Mouse (Mus musculus): ENCODE data around the gene Msh3. TPM values are rescaled to one million over a fixed set of nuclear protein-coding genes. Genes with fewer than 3 reads are reported as not detected.
A peak's percentile ranks its signal among the peaks of the same experiment; 100 is the strongest.
"Not testable (repeated sequence)": the region's sequence is repeated elsewhere in the genome, so short reads cannot be mapped to it uniquely, and the experiment has no call there.

Gene Msh3
- polyA plus RNA-seq (2015; fragmentation: Nextera tagmentation; extraction: Ambion mirVana) = 24.8 and 24.9 TPM in 2 replicates

DNA sequence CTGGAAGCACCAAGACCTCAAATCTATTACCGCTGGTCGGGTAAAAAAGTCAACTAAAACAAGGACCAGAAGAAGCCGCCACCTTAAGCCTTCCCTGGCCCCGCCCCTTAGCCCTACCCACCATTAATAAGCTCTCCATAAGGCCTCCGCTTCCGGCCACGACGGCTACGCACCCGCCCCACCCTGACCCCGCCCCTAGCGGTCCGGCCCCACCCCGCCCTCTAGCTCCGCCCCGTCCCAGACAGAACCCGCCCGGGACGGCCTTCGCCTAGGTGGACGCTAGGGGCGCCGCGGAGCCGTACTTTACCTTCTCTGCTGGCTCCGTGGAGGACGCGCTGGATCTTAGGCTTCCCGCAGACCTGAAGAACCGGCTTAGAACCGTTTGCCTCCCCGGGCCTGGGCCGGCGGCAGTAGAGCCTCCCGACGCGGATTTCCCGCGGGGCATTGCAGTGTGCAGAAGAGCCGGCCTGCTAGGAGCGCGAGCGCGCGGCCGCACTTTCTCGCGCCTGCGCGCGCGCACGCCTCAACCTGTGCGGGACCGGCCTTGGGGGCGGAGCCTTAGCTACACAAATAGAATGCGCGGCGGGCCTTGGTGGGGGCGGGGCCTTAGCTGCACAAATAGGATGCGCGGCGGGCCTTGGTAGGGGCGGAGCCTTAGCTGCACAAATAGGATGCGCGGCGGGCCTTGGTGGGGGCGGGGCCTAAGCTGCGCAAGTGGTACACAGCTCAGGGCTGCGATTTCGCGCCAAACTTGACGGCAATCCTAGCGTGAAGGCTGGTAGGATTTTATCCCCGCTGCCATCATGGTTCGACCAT, at the start of gene Msh3, which contains the start of gene Dhfr:
TSS of gene Msh3 (minus strand) at position 548 of the 816 bp plus-strand sequence.
TSS of gene Dhfr (plus strand) at position 271 of the 816 bp plus-strand sequence.
- H3K27ac ChIP-seq (ENCODE audit: low read length) = peak within 1 kb of the TSS; percentile 98
- 0% methylated on average over 69 of the region's 76 CpGs for WGBS

DNA sequence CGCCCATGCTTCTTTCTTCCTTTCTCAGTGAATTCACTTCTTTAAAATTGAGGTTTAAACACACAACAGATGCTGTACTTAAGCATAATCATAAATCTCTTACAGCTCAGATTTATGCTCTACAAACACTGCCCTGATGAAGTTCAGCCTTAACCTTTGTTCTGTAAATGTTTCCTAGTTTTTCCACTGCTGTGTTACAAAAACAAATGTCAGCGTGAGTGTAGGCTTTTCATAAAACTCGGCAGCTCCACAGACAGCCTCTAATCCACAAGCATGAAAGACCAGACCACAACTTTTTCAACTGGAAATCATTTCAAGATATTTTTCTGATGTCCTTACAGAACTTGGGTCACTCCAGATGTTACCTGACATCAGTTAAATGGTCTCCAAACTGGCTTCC, 48.7 kb upstream of the Msh3 start:
- Histone ChIP-seq H3K4me1 (replicated peaks; ENCODE audit: control insufficient read depth, insufficient read depth, low read length) (no peaks in the 10 kb centered on the region), H3K9me3 (ENCODE audit: control insufficient read depth, low read length) (no peaks in the 10 kb centered on the region), H3K27me3 (ENCODE audit: control insufficient read depth, insufficient read depth, low read depth, low read length) (no peaks in the 10 kb centered on the region), H3K4me2 (ENCODE audit: low read depth, low read length) (no peak overlapping the region), H3K4me3 (ENCODE audit: low read length) (no peak overlapping the region), H3K9ac (ENCODE audit: low read length) (no peak overlapping the region), H3K27ac (ENCODE audit: low read length) (no peak overlapping the region), H3K36me3 (ENCODE audit: control insufficient read depth, insufficient read depth, low read length) (no peaks in the 10 kb centered on the region)
- WGBS = 75% methylated on average over 3 of the region's 3 CpGs
- no peak for ATAC-seq (ENCODE audit: low read depth)

More for the DNA sequence above, at the start of gene Msh3, which contains the start of gene Dhfr:
- no peaks in the 10 kb centered on the region for H3K27me3 ChIP-seq (ENCODE audit: control insufficient read depth, insufficient read depth, low read depth, low read length)
- peaks cover 5% of the 10 kb centered on the region for H3K36me3 ChIP-seq (ENCODE audit: control insufficient read depth, insufficient read depth, low read length)
- peak within 1 kb of the TSS; percentile 87 for H3K4me3 ChIP-seq (ENCODE audit: low read length)
- H3K9ac ChIP-seq (ENCODE audit: low read length) = peak within 1 kb of the TSS; percentile 85
- H3K4me1 ChIP-seq (replicated peaks; ENCODE audit: control insufficient read depth, insufficient read depth, low read length) = peaks cover 14% of the 10 kb centered on the region
- peak within 1 kb of the TSS; percentile 73 for H3K4me2 ChIP-seq (ENCODE audit: low read depth, low read length)
- no peaks in the 10 kb centered on the region for H3K9me3 ChIP-seq (ENCODE audit: control insufficient read depth, low read length)
- peak; percentile 98 for ATAC-seq (ENCODE audit: low read depth)

DNA sequence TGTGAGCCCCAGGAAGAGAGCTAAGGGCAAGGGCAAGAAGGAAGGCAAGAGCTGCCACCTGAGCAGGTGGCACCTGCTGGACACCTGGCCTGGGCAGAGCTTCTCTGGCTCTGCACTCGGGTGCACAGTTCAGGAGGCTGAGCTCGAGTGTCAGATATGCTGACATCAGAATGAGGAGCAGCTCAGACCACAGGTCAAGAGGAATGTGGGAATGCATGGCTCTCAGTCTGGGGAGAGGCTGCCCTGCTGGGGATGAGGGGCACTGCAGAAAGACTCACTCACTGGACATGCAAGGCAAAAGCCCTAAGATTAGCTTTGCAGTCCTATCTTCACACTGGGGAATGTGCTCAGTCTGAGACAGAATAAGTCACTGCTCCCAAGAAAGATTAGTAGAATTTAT, 47.3 kb upstream of the Msh3 start:
- Histone ChIP-seq H3K36me3 (ENCODE audit: control insufficient read depth, insufficient read depth, low read length) (no peaks in the 10 kb centered on the region), H3K9me3 (ENCODE audit: control insufficient read depth, low read length) (no peaks in the 10 kb centered on the region), H3K4me3 (ENCODE audit: low read length) (no peak overlapping the region), H3K9ac (ENCODE audit: low read length) (no peak overlapping the region), H3K4me2 (ENCODE audit: low read depth, low read length) (no peak overlapping the region), H3K4me1 (replicated peaks; ENCODE audit: control insufficient read depth, insufficient read depth, low read length) (no peaks in the 10 kb centered on the region), H3K27me3 (ENCODE audit: control insufficient read depth, insufficient read depth, low read depth, low read length) (no peaks in the 10 kb centered on the region), H3K27ac (ENCODE audit: low read length) (no peak overlapping the region)
- no peak for ATAC-seq (ENCODE audit: low read depth)
- WGBS = 34% methylated on average over 2 of the region's 2 CpGs

DNA sequence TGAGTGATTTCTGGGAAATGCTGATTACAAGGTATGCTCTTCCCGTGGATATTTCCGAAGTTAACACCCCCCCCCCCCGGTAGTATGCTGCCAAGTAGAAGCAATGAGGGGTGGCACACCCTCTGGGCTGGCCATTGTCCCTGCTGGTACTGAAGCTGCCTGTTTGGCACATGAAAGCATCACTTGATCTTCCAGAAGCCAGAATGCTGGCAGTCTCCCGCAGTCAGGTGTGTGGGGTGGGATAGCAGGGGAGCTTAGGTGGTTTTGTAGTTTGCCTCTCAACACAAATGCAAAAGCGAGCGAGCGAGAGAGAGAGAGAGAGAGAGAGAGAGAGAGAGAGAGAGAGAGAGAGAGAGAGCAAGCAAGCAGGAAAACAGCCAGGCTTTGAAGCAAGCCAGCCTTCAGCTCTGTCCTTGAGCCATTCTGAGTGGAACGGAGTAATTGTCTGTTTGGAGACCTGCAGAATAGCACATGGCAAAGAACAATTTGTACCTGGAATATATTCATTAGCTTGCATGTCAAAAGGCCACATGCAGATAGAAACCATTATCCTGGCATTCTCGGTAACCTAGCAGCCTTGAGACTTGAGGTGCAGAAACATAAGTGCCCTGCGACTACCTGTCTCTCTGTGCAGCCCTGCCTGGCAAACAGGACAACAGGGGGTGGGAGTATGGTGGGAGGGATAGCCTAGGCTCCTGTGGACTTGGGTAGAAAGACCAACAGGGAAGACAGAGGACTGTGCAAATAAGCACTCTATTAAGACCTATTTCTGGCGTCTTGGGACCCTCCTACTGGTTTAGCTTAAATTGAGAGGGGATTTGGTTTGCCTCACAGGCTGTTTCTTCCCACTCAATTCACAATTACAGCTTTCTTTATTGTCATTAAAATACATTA, 43.9 kb upstream of the Msh3 start:
- no peaks in the 10 kb centered on the region for H3K9me3 ChIP-seq (ENCODE audit: control insufficient read depth, low read length)
- no peak for ATAC-seq (ENCODE audit: low read depth)
- H3K27ac ChIP-seq (ENCODE audit: low read length) = no peak overlapping the region
- H3K4me3 ChIP-seq (ENCODE audit: low read length) = no peak overlapping the region
- WGBS = 64% methylated on average over 11 of the region's 11 CpGs
- no peak overlapping the region for H3K9ac ChIP-seq (ENCODE audit: low read length)
- H3K4me2 ChIP-seq (ENCODE audit: low read depth, low read length) = no peak overlapping the region
- no peaks in the 10 kb centered on the region for H3K36me3 ChIP-seq (ENCODE audit: control insufficient read depth, insufficient read depth, low read length)
- H3K4me1 ChIP-seq (replicated peaks; ENCODE audit: control insufficient read depth, insufficient read depth, low read length) = no peaks in the 10 kb centered on the region
- no peaks in the 10 kb centered on the region for H3K27me3 ChIP-seq (ENCODE audit: control insufficient read depth, insufficient read depth, low read depth, low read length)

DNA sequence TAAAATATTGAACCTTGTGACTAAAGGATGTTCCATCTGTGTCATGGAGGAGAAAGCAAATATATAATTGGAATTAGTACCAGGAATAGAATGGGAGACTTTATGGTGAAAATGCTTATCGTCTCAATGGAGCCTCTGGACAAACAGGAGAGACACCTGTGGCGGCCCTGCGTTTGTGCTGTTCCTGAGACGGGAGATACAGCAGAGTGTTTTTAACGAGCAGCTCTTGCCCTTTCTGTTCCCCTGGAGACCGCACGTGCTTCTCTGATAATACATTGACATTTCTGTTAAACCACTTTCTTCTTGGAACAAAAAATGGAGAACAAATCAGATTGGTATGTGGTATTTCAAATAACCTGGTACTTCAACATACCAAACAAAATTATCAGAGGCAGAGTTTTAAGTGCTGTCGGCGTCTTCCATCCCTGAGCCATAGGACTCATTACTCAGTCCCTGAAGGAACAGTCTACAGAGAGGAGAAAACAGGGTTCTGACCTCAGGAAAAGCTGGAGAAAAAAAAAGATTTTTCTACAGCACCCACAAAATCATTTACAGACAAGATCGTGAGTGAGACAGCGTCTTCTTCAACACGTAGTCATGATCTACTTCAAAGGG, 38.4 kb upstream of the Msh3 start:
- Histone ChIP-seq H3K4me1 (replicated peaks; ENCODE audit: control insufficient read depth, insufficient read depth, low read length) (no peaks in the 10 kb centered on the region), H3K27ac (ENCODE audit: low read length) (peak overlapping the region; percentile 65), H3K4me3 (ENCODE audit: low read length) (no peak overlapping the region), H3K4me2 (ENCODE audit: low read depth, low read length) (no peak overlapping the region), H3K36me3 (ENCODE audit: control insufficient read depth, insufficient read depth, low read length) (no peaks in the 10 kb centered on the region), H3K9me3 (ENCODE audit: control insufficient read depth, low read length) (no peaks in the 10 kb centered on the region), H3K27me3 (ENCODE audit: control insufficient read depth, insufficient read depth, low read depth, low read length) (no peaks in the 10 kb centered on the region), H3K9ac (ENCODE audit: low read length) (no peak overlapping the region)
- peak; percentile 91 for ATAC-seq (ENCODE audit: low read depth)
- WGBS = 44% methylated on average over 12 of the region's 12 CpGs

DNA sequence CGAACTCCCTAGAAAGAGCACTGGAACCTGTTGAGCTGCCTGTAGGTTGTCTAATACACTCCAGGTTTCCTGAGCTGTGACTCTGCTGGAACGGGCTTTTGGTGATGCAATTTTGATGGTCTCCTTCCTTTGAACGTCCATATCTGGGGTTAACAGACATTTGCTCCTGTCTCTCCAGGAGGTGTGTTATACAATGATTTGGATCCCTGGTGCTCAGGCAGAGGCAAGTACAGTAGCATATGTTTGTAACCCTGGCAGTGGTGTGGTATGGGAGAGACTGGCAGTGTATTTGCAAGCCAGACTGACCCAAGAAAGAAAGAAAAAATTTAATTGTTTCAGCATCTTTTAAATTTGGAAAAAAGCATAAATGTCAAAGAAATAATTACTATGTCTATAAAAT, 32.6 kb upstream of the Msh3 start:
- H3K4me1 ChIP-seq (replicated peaks; ENCODE audit: control insufficient read depth, insufficient read depth, low read length) = no peaks in the 10 kb centered on the region
- H3K9ac ChIP-seq (ENCODE audit: low read length) = no peak overlapping the region
- H3K36me3 ChIP-seq (ENCODE audit: control insufficient read depth, insufficient read depth, low read length) = no peaks in the 10 kb centered on the region; the same call in 1 of the 2 replicates
- H3K4me2 ChIP-seq (ENCODE audit: low read depth, low read length) = no peak overlapping the region
- no peaks in the 10 kb centered on the region for H3K9me3 ChIP-seq (ENCODE audit: control insufficient read depth, low read length)
- ATAC-seq (ENCODE audit: low read depth) = no peak
- no peak overlapping the region for H3K27ac ChIP-seq (ENCODE audit: low read length)
- H3K4me3 ChIP-seq (ENCODE audit: low read length) = no peak overlapping the region
- WGBS = 84% methylated on average over 3 of the region's 3 CpGs
- H3K27me3 ChIP-seq (ENCODE audit: control insufficient read depth, insufficient read depth, low read depth, low read length) = no peaks in the 10 kb centered on the region

DNA sequence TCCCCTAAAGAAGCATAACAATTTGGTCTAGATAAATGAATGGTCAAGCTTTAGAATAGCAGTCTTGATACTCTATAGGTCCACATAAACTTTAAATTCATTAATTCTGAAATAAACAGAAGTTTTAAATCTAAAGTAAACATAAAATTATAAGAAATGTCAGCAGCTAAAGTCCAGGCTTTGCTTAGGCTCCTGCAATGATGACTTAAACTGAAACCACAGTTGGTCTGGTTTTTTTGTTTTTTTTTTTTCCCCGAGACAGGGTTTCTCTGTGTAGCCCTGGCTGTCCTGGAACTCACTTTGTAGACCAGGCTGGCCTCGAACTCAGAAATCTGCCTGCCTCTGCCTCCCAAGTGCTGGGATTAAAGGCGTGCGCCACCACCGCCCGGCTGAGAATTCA, 16.7 kb upstream of the Msh3 start:
- not testable (repeated sequence) for ATAC-seq (ENCODE audit: low read depth); H3K27ac ChIP-seq (ENCODE audit: low read length); H3K4me3 ChIP-seq (ENCODE audit: low read length); H3K27me3 ChIP-seq (ENCODE audit: control insufficient read depth, insufficient read depth, low read depth, low read length); H3K4me2 ChIP-seq (ENCODE audit: low read depth, low read length); H3K9ac ChIP-seq (ENCODE audit: low read length); H3K9me3 ChIP-seq (ENCODE audit: control insufficient read depth, low read length); H3K4me1 ChIP-seq (replicated peaks; ENCODE audit: control insufficient read depth, insufficient read depth, low read length)
- 89% methylated on average over 6 of the region's 6 CpGs for WGBS
- peaks cover 16% of the 10 kb centered on the region for H3K36me3 ChIP-seq (ENCODE audit: control insufficient read depth, insufficient read depth, low read length)

DNA sequence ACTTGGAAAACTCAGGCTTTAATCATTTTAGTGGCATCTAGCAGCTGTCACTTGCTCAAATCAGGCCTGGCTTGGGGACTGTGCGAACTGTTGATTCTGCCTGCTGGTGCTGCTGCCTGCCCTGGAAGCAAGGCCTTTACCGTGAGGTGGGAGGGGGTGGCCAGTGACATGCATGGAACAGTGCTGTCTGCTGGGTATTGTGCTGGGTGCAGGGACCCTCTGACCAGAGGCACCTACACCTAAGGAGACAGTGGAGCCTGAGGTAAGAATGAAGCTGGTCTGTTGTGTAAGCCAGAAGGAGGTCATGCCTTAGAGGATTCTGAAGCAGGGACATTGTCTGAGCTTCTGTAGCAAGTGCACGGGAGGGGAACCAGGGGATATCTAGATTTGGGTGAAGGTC, 16.0 kb upstream of the Msh3 start:
- Histone ChIP-seq H3K4me3 (ENCODE audit: low read length) (no peak overlapping the region), H3K27me3 (ENCODE audit: control insufficient read depth, insufficient read depth, low read depth, low read length) (no peaks in the 10 kb centered on the region), H3K27ac (ENCODE audit: low read length) (no peak overlapping the region), H3K9ac (ENCODE audit: low read length) (no peak overlapping the region), H3K4me2 (ENCODE audit: low read depth, low read length) (no peak overlapping the region), H3K36me3 (ENCODE audit: control insufficient read depth, insufficient read depth, low read length) (peaks cover 16% of the 10 kb centered on the region), H3K4me1 (replicated peaks; ENCODE audit: control insufficient read depth, insufficient read depth, low read length) (no peaks in the 10 kb centered on the region), H3K9me3 (ENCODE audit: control insufficient read depth, low read length) (no peaks in the 10 kb centered on the region)
- WGBS = 83% methylated on average over 3 of the region's 3 CpGs
- ATAC-seq (ENCODE audit: low read depth) = no peak

DNA sequence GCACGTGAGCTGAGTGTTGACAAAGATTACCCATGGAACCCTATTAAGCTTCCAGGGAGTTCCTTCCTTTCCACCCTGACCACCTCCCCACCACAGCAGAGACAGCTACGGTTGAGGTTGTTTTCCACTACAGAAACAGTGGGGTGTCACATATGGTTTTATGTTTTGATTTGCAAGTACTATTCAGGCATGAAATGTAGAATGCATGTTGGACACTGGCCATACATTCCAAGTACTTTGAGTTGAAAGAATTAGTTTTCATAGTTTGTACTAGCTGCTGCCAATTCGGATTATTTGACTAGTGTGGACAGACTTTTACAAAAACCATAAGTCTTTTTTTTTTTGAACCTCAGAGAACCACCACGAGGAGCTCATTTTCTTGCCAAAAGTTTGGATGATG, 10.5 kb upstream of the Msh3 start:
- Histone ChIP-seq H3K27me3 (ENCODE audit: control insufficient read depth, insufficient read depth, low read depth, low read length) (no peaks in the 10 kb centered on the region), H3K9me3 (ENCODE audit: control insufficient read depth, low read length) (no peaks in the 10 kb centered on the region), H3K4me2 (ENCODE audit: low read depth, low read length) (no peak overlapping the region), H3K4me1 (replicated peaks; ENCODE audit: control insufficient read depth, insufficient read depth, low read length) (no peaks in the 10 kb centered on the region), H3K36me3 (ENCODE audit: control insufficient read depth, insufficient read depth, low read length) (peaks cover 23% of the 10 kb centered on the region), H3K27ac (ENCODE audit: low read length) (no peak overlapping the region), H3K9ac (ENCODE audit: low read length) (no peak overlapping the region), H3K4me3 (ENCODE audit: low read length) (no peak overlapping the region)
- WGBS = 53% methylated on average over 4 of the region's 4 CpGs
- no peak for ATAC-seq (ENCODE audit: low read depth)

Data from lung, embryonic 16.5 days (tissue).